Mouse (Mus musculus): ENCODE results near the gene Ahcyl2. TPM values are rescaled to one million over a fixed set of nuclear protein-coding genes. Genes with fewer than 3 reads are reported as not detected.
"Not testable (repeated sequence)": the region's sequence is repeated elsewhere in the genome, so short reads cannot be mapped to it uniquely, and the experiment has no call there.

The Ahcyl2 gene
- polyA plus RNA-seq, 1 experiment from 2014 or later: 14.5 TPM

DNA sequence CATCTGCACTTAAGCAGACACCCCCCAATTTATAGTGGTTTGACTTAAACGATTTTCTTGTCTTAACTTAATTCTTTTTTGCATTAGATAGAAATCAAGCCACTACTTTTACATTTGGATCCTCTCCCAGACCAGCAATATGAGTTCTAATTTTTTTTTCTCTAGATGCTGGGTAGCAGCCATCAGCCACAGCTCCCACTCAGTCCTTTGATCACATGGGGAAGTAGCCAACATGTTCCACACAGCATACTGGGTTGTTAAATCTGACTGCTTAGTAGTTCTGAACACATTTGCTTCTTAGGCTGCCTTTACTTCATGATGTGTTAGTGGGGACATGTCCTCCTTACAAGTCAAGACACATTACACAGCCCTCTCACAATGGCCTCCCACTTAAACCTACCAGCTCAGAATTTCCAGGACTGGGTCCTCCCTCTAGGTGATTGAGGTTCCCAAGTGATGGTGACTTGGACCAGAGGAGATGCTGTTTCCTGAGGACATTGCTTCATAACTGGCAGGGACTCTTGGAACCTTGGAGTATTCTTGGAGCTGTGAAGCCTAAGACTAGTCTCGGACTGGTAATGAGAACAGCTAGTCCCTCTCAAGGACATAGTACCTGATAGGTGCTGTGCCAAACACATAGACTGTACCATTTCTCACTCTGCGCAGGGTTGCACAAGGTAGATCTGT, 16.2 kb upstream of the Ahcyl2 start:
- no peak for ATAC-seq (ENCODE audit: insufficient number of reproducible peaks, low FRiP score)
- H3K27me3 ChIP-seq (replicated peaks): no peaks in the 10 kb centered on the region
- peaks cover 15% of the 10 kb centered on the region for H3K9me3 ChIP-seq (replicated peaks)
- no peak overlapping the region for H3K4me2 ChIP-seq
- no peak overlapping the region for H3K27ac ChIP-seq (ENCODE audit: poor library complexity, severe bottlenecking)
- H3K4me1 ChIP-seq (replicated peaks): no peaks in the 10 kb centered on the region; the same call in 1 of the 2 replicates
- no peak overlapping the region for H3K4me3 ChIP-seq
- H3K9ac ChIP-seq: no peak overlapping the region
- 87% methylated on average over 3 of the region's 3 CpGs for WGBS
- peaks cover 27% of the 10 kb centered on the region for H3K36me3 ChIP-seq

DNA sequence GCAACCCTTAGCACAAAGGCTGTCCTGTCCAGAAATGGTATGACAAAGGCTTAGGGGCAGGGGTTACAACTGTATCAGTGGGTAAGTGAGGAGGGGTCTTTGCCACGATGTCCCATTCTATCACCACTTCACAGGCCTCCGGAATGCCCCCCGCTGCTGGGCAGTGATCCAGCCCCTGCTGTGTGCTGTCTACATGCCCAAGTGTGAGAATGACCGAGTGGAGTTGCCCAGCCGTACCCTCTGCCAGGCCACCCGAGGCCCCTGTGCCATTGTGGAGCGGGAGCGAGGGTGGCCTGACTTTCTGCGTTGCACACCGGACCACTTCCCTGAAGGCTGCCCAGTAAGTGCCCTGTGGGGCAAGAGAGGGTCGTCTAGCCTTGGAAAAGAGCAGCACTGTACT, 14.5 kb upstream of the Ahcyl2 start:
- Histone ChIP-seq H3K4me1 (replicated peaks) (no peaks in the 10 kb centered on the region), H3K9ac (no peak overlapping the region), H3K4me3 (no peak overlapping the region), H3K27me3 (replicated peaks) (no peaks in the 10 kb centered on the region), H3K4me2 (no peak overlapping the region), H3K27ac (ENCODE audit: poor library complexity, severe bottlenecking) (no peak overlapping the region), H3K36me3 (peaks cover 44% of the 10 kb centered on the region), H3K9me3 (replicated peaks) (peaks cover 5% of the 10 kb centered on the region)
- WGBS: 87% methylated on average over 11 of the region's 11 CpGs
- ATAC-seq (ENCODE audit: insufficient number of reproducible peaks, low FRiP score): no peak

DNA sequence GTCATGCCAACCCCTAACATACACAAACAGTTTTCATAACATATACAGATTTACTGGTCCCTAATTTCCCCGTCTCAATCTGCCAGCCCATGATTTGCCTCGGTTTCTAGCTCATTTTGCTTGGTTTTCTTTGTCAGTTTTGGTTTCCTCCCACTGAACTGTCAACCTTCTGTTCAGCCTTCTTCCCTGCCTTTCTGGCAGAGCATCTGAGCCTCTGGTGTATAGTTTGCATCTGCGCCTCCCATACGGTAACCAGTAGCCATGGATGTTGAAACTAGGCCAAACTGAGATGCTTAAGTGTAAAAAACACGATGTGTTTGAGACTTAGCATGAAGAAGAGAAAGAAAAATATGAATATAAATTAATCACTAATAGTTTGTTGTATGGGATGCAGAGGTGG, 11.8 kb upstream of the Ahcyl2 start:
- Histone ChIP-seq H3K36me3 (peaks cover 65% of the 10 kb centered on the region), H3K4me1 (replicated peaks) (no peaks in the 10 kb centered on the region)

DNA sequence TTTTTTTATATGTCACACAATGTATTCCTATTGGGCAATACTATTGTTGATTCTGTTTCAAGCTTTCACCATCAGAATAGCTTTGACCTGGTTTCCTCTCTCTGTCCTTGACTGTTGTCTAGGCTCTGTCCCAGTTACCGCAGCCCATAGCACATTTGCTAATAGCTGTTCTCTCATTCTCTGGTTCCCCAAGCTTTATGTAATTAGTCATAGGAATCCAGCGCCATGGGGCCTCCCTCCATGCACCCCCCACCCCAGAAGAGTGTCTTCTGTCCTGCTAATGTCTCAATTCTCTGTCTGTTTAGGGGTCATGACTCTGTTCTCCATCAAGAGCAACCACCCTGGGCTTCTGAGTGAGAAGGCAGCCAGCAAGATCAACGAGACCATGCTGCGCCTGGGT, 11.3 kb upstream of the Ahcyl2 start:
- WGBS: 89% methylated on average over 4 of the region's 4 CpGs
- H3K27me3 ChIP-seq (replicated peaks): no peaks in the 10 kb centered on the region
- H3K9me3 ChIP-seq (replicated peaks): no peaks in the 10 kb centered on the region
- peaks cover 69% of the 10 kb centered on the region for H3K36me3 ChIP-seq
- no peak overlapping the region for H3K4me2 ChIP-seq
- H3K9ac ChIP-seq: no peak overlapping the region
- H3K4me1 ChIP-seq (replicated peaks): no peaks in the 10 kb centered on the region
- ATAC-seq (ENCODE audit: insufficient number of reproducible peaks, low FRiP score): no peak
- no peak overlapping the region for H3K4me3 ChIP-seq
- no peak overlapping the region for H3K27ac ChIP-seq (ENCODE audit: poor library complexity, severe bottlenecking)

More for the DNA sequence above, 11.8 kb upstream of the Ahcyl2 start:
- ATAC-seq (ENCODE audit: insufficient number of reproducible peaks, low FRiP score): no peak
- no peak overlapping the region for H3K27ac ChIP-seq (ENCODE audit: poor library complexity, severe bottlenecking)
- H3K4me2 ChIP-seq: no peak overlapping the region
- no peak overlapping the region for H3K9ac ChIP-seq
- no peaks in the 10 kb centered on the region for H3K27me3 ChIP-seq (replicated peaks)
- WGBS: 90% methylated on average over 5 of the region's 5 CpGs
- H3K4me3 ChIP-seq: no peak overlapping the region
- H3K9me3 ChIP-seq (replicated peaks): no peaks in the 10 kb centered on the region

DNA sequence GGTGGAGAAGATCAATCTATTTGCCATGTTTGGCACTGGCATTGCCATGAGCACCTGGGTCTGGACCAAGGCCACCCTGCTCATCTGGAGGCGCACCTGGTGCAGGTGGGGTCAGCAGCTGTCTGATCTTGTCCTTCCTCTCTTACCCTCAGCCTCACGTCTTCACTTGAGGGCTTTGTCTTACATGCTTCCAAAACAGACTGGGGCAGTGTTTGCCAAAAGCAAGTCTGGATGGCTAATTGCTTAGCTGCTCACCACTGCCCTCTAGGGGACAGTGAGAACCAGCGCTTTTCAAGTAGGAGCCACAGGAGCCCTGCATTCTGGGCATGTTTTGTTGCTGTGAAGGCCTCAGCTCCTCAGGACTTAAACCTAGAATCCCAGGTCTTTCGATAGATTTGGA, 9.4 kb upstream of the Ahcyl2 start:
- H3K9me3 ChIP-seq (replicated peaks): no peaks in the 10 kb centered on the region
- no peaks in the 10 kb centered on the region for H3K4me1 ChIP-seq (replicated peaks)
- ATAC-seq (ENCODE audit: insufficient number of reproducible peaks, low FRiP score): no peak
- no peaks in the 10 kb centered on the region for H3K27me3 ChIP-seq (replicated peaks)
- no peak overlapping the region for H3K9ac ChIP-seq
- WGBS: 38% methylated on average over 4 of the region's 4 CpGs
- no peak overlapping the region for H3K4me3 ChIP-seq
- H3K27ac ChIP-seq (ENCODE audit: poor library complexity, severe bottlenecking): no peak overlapping the region
- peaks cover 73% of the 10 kb centered on the region for H3K36me3 ChIP-seq
- no peak overlapping the region for H3K4me2 ChIP-seq

DNA sequence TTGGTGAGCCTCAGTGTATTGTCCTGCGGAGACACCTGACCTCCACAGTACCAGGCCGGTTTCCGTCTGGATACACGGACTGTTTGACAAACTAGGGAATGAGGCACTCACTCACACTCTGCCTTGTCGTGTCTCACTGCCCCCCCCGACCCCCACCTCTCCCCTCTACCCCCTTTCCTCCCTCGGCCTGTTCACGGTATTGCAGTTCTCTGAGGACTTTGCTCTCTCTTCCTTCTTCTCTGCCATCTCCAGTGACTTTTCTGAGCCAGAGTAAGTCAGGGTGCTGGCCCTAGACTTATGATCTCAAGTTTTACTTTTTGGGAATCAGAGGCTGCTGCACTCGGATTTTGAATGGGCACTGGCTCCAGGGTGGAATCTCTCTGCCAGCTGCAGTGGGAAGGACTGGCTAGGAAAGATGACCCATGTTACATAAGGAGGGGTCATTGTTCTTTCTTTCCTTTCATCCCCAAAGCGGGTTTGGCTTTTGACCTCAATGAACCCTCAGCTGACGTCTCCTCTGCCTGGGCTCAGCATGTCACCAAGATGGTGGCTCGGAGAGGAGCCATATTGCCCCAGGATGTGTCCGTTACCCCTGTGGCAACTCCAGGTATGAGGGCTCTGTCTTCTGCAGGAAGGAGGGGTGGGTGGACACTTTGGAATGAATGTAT, 8.7 kb upstream of the Ahcyl2 start:
- H3K27ac ChIP-seq (ENCODE audit: poor library complexity, severe bottlenecking): no peak overlapping the region
- peaks cover 67% of the 10 kb centered on the region for H3K36me3 ChIP-seq
- no peaks in the 10 kb centered on the region for H3K27me3 ChIP-seq (replicated peaks)
- H3K4me2 ChIP-seq: no peak overlapping the region
- no peak for ATAC-seq (ENCODE audit: insufficient number of reproducible peaks, low FRiP score)
- no peak overlapping the region for H3K4me3 ChIP-seq
- WGBS: 86% methylated on average over 13 of the region's 13 CpGs
- no peaks in the 10 kb centered on the region for H3K9me3 ChIP-seq (replicated peaks)
- no peaks in the 10 kb centered on the region for H3K4me1 ChIP-seq (replicated peaks)
- no peak overlapping the region for H3K9ac ChIP-seq

DNA sequence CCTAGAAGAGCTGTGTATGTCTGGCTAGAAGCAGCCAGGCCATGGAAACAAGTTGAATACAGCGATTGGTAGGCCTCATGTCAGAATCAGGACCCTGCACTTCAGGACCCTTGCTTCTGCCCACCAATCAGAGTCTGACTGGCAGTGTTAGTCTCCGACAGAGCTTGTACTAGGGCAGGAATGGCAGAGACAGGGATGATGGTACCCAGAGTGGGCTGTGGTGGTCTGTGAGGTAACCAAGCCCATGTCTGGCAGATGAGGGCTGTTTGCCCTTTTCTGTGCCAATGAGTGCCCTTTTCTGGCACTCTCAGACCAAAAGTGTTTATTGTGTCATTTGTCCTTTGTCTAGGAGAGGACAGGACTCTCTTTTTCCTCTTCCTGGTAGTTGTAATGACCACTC, 7.4 kb upstream of the Ahcyl2 start:
- WGBS: 91% methylated on average over 2 of the region's 2 CpGs

DNA sequence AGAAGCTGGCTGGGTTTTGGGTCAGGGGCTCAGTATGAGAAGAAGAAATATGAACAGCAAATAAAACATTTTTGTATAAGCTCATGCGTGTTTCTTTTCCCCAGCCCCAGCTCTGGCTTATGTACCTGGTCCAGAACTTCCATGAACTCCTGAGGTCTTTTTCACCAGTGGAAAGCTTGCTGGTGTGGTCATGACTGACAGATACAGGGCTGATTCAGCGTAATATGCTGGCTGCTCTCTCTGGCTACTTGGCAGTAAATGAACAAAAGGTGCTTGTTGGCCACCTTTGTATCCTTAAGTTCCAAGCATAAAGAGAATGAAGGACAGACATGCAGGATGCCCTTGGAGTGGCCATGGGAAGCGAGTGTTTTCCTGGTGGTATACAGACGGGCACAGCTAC, 6.5 kb upstream of the Ahcyl2 start:
- H3K36me3 ChIP-seq: peaks cover 52% of the 10 kb centered on the region
- WGBS: 88% methylated on average over 4 of the region's 4 CpGs
- H3K4me3 ChIP-seq: no peak overlapping the region

More for the DNA sequence above, 7.4 kb upstream of the Ahcyl2 start:
- not testable (repeated sequence) for H3K27ac ChIP-seq (ENCODE audit: poor library complexity, severe bottlenecking); ATAC-seq (ENCODE audit: insufficient number of reproducible peaks, low FRiP score); H3K4me1 ChIP-seq (replicated peaks); H3K9ac ChIP-seq; H3K27me3 ChIP-seq (replicated peaks); H3K4me3 ChIP-seq; H3K4me2 ChIP-seq; H3K9me3 ChIP-seq (replicated peaks)
- H3K36me3 ChIP-seq: peaks cover 55% of the 10 kb centered on the region

DNA sequence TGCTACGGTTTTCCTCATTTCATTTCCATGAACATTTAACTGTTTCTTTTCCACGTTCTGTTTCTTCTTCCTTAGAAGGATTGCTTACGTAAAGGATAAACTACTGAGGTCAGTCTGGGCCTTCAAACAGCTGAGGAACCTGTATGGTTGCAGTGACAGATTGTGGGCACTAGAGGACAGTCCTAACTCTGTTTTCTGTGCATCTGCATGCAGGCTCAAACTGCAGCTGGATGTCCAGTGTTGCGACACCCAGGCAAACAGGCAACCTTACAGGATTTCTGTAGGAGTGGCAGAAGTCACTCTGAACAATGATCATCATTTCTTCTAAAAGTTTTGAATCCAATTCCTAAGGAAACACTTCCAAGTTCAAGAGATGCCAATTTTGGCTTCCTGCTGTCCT, 5.3 kb upstream of the Ahcyl2 start:
- no peak overlapping the region for H3K9ac ChIP-seq
- no peak overlapping the region for H3K27ac ChIP-seq (ENCODE audit: poor library complexity, severe bottlenecking)
- no peaks in the 10 kb centered on the region for H3K4me1 ChIP-seq (replicated peaks)
- H3K4me3 ChIP-seq: no peak overlapping the region
- peaks cover 40% of the 10 kb centered on the region for H3K36me3 ChIP-seq
- no peaks in the 10 kb centered on the region for H3K27me3 ChIP-seq (replicated peaks)
- H3K9me3 ChIP-seq (replicated peaks): no peaks in the 10 kb centered on the region
- no peak for ATAC-seq (ENCODE audit: insufficient number of reproducible peaks, low FRiP score)
- no peak overlapping the region for H3K4me2 ChIP-seq
- 63% methylated on average over 4 of the region's 4 CpGs for WGBS

More for the DNA sequence above, 6.5 kb upstream of the Ahcyl2 start:
- Histone ChIP-seq H3K4me1 (replicated peaks) (no peaks in the 10 kb centered on the region), H3K9ac (no peak overlapping the region), H3K27me3 (replicated peaks) (no peaks in the 10 kb centered on the region), H3K27ac (ENCODE audit: poor library complexity, severe bottlenecking) (no peak overlapping the region), H3K4me2 (no peak overlapping the region), H3K9me3 (replicated peaks) (no peaks in the 10 kb centered on the region)
- ATAC-seq (ENCODE audit: insufficient number of reproducible peaks, low FRiP score): no peak

DNA sequence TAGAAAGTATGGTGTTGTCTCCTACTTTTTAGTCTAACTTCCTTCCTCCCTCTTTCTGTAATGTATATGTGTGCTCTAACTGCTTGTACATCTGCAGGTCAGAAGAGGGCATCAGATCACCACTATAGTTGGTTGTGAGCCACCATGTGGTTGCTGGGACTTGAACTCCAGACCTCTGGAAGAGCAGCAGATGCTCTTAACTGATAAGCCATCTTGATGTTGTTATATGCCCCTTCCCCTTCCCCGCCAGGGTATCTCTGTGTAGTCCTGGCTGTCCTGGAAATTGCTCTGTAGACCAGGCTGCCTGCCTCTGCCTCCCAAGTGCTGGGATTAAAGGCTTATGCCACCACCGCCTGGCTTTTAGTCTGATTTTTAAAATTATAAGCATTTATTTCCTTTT, 937 bp upstream of the Ahcyl2 start:
- no peaks in the 10 kb centered on the region for H3K27me3 ChIP-seq (replicated peaks)
- WGBS: 74% methylated on average over 2 of the region's 2 CpGs
- no peak for ATAC-seq (ENCODE audit: insufficient number of reproducible peaks, low FRiP score)

DNA sequence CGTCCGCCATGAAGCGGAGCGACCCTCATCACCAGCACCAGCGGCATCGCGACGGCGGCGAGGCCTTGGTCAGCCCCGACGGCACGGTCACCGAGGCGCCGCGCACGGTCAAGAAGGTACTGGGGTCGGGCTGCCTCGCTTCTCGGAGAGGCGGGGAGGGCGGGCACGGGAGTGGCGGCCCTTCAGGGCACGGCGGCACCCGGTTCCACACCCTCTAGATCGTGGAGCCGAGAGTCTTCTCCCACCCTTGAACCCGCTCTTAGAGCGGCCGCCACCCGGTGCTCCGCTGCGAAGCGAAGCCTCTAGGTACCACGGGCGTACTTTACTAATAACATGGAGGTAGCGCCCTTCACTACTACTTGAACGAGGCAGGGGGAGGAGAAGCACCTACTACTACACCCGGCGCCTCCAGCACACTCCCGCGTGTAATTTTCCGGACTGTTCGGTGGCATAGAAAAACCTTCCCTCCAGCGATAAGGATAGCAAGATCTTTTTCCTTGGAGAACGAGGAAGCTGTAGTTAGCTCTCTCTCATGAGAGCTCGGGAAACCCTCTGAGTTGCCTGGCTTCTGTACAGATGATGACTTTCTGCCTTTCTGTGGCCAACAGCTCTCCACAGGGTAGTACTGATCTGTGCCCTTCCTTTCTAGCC, 1.1 kb downstream of the Ahcyl2 start:
- Histone ChIP-seq H3K27ac (ENCODE audit: poor library complexity, severe bottlenecking) (peak overlapping the region; percentile 83), H3K36me3 (no peaks in the 10 kb centered on the region), H3K27me3 (replicated peaks) (no peaks in the 10 kb centered on the region), H3K4me3 (peak overlapping the region; percentile 91), H3K4me1 (replicated peaks) (0 out of 2 replicates have a peak, but pooled peaks cover 2% of the 10 kb centered on the region), H3K9ac (peak overlapping the region; percentile 89), H3K9me3 (replicated peaks) (no peaks in the 10 kb centered on the region), H3K4me2 (peak overlapping the region; percentile 79)
- WGBS: under 1% methylated on average over 50 of the region's 50 CpGs
- ATAC-seq (ENCODE audit: insufficient number of reproducible peaks, low FRiP score): peak; percentile 68

More for the DNA sequence above, 937 bp upstream of the Ahcyl2 start:
- H3K4me1 ChIP-seq (replicated peaks): 0 out of 2 replicates have a peak, but pooled peaks cover 2% of the 10 kb centered on the region
- no peaks in the 10 kb centered on the region for H3K9me3 ChIP-seq (replicated peaks)
- H3K4me2 ChIP-seq: no peak overlapping the region
- no peak overlapping the region for H3K27ac ChIP-seq (ENCODE audit: poor library complexity, severe bottlenecking)
- peaks cover 3% of the 10 kb centered on the region for H3K36me3 ChIP-seq
- no peak overlapping the region for H3K4me3 ChIP-seq
- no peak overlapping the region for H3K9ac ChIP-seq

Data from heart, embryonic 12.5 days (tissue).